Mouse (Mus musculus): ENCODE data around the gene Tex261.
"Not testable (repeated sequence)": the region's sequence is repeated elsewhere in the genome, so short reads cannot be mapped to it uniquely, and the experiment has no call there.

The Tex261 gene

GRCm38 (mm10) chr6:83775638-83776293 lies at the start of gene Tex261:
Tex261 (minus strand) TSS chr6:83775813.
- peak; percentile 65 for DNase-seq (ENCODE audit: low spot score)

- DNase-seq (ENCODE audit: low spot score) = no peak
Observed at GRCm38 (mm10) chr6:83821856-83822255, 46.2 kb upstream of the Tex261 start.

- no peak for DNase-seq (ENCODE audit: low spot score)
Observed at GRCm38 (mm10) chr6:83820727-83821515, 45.3 kb upstream of the Tex261 start.

DNA sequence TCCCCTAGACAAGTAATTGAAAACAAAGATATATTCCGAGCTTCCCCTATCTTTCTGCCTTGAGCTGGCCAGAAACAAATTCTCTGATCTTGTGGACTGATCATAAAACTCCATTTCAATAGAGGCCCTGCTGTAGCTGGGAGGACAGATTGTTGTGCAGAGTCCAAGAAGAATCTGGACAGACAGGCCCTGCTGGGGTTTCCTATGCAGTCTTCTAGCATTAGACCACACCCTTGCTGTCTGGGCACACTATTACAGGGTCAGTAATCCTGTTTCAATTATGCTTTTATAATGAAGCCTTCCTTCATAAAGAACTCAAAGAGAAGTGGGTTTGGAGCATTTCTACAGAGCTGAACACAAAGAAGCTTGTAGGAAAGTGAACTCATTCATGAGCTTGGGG lies 43.4 kb upstream of the Tex261 start:
- no peak for DNase-seq (ENCODE audit: low spot score)

DNA sequence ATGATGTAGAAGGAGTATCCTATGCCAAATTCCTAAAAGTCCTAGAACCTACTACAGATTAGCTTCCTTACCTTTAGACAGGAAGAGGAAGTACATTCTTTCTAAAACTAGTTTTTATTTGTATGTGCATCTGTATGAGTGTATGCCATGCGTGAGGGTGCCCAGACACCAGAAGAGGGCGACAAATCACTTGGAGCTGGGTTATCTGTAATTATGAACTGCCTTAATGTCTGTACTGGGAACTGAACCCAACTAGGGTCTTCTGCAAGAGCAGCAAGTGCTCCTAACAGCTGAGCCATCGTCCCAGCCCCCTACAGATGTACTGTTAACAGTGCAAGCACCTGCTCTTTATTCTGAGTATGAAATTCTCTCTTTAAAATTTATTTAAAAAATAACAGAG lies 40.2 kb upstream of the Tex261 start:
- DNase-seq (ENCODE audit: low spot score) = no peak

DNA sequence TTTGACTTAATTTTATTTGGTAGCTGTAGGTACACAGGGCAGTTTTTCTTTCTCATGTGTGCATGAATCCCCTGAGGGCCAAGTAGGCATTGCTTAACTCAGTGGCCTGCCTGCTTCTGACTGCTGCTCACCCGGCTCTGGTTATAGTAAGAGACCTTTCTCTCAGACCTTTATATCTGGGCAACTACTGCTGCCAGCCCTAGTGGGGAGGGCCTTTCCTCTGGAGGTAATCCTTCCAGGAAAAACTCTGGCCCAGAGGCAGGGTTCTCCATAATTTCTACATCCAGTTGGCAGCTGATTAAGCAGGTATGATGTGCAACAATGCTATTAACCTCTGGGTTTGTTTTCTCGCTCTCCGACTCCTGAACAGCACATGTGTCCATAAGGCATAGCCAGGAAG lies 27.2 kb upstream of the Tex261 start:
- no peak for DNase-seq (ENCODE audit: low spot score)

GRCm38 (mm10) chr6:83802033-83802432 lies 26.4 kb upstream of the Tex261 start:
- DNase-seq (ENCODE audit: low spot score) = no peak

DNA sequence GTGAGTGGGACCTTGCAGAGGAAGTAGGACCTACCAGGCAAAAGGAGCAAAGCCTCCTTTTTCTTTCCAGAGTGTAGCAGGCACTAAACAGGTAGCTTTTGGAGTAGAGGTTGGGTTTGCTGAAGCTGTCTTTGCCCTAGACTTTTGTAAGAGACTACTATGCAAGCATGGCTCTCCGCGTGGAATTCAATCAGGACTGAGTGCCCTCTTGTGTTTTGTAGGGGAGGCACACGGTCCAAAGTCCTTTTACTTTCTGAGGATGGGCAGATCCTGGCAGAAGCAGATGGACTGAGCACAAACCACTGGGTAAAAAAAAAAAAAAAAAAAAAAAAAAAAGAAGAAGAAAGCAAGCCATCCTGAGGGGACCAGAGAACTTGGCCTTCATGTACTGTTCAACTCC lies 21.1 kb upstream of the Tex261 start:
- no peak for DNase-seq (ENCODE audit: low spot score)

- DNase-seq (ENCODE audit: low spot score) = peak; percentile 50
Observed at GRCm38 (mm10) chr6:83795492-83795900, 19.9 kb upstream of the Tex261 start.

DNA sequence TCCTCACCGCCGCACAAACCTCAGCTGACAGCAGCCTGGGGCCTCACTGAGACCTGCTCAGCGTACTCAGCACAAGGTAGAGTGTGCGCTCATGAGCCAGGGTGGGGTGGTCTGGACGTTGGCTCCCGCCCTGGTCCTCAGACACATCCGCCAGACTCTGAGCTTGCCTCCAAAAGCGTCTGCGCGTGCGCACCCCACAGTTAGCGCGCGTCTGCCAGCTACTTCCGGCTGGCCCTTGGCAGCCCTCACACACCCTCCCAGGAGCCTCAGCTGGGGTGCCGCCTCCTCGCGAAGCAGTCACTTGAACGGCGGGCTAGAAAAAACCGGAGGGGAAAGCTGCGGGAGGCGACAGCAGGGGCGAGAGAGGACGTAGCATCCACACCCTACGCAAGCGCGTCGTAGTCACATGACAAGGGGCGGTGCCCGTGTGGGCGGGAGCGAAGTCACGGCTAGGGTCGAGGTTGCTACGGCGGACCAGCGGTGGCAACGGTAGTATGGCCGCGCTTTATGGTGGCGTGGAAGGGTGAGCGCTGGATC lies 19.2 kb upstream of the Tex261 start, which contains the start of gene Nagk:
Nagk (plus strand) TSS at position 223 of the 537 bp plus-strand sequence.
- peak; percentile 78 for DNase-seq (ENCODE audit: low spot score)

- no peak for DNase-seq (ENCODE audit: low spot score)
Observed at GRCm38 (mm10) chr6:83791251-83791890, 15.8 kb upstream of the Tex261 start.

DNA sequence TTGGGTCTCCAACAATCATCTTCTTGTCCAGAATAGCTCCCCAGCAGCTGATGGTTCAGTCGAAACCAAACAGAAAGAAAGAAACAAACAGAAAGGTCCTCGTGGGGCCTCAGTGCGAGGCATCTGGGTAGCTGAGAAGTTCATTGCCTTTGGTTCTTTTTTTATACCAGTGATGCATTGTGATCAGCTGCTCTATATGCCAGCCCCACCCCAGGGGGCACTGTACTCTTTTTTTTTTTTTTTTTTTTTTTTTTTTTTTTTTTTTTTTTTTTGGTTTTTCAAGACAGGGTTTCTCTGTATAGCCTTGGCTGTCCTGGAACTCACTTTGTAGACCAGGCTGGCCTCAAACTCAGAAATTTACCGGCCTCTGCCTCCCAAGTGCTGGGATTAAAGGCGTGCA lies 14.9 kb upstream of the Tex261 start:
- DNase-seq (ENCODE audit: low spot score) = not testable (repeated sequence)

- DNase-seq (ENCODE audit: low spot score) = no peak
Observed at GRCm38 (mm10) chr6:83788554-83788953, 12.9 kb upstream of the Tex261 start.

- DNase-seq (ENCODE audit: low spot score) = no peak
Observed at GRCm38 (mm10) chr6:83786426-83786825, 10.8 kb upstream of the Tex261 start.

DNA sequence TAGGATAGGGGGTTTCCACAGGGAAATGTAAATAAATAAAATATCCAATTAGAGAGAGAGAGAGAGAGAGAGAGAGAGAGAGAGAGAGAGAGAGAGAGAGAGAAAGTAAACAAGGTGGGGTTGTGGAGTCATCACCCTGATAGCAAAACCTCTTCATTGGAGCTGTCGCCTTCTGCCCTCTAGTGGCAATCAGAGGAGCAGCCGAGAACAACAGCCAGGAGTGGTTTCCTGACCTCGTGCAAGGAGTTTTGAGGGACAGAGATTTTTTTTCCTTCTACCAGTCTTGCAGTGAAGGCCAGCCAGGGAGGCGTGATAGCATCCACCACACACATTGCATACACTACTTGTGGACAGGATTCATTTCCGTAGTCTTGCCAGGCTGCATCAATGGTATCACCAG lies 3.4 kb upstream of the Tex261 start:
- DNase-seq (ENCODE audit: low spot score) = no peak

DNA sequence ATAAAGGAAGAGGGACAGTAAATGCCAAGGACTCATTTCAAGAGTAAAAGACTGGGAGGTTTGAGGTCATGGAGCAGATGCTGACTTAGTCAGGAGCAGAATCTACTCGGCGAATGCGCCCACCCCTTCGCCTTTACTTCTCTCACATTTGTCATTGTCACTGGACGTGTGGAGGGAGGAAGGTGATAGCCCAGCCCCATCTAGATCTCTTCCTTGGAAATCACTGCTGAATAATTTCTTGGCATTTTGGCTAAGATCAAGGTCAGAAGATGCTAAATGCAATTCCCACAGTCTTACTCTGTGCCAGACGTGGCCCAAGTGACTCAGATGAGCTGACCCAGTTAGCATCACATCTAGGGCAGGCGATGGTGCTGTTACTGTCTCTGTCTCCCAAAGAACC lies 2.7 kb upstream of the Tex261 start:
- DNase-seq (ENCODE audit: low spot score) = no peak

DNA sequence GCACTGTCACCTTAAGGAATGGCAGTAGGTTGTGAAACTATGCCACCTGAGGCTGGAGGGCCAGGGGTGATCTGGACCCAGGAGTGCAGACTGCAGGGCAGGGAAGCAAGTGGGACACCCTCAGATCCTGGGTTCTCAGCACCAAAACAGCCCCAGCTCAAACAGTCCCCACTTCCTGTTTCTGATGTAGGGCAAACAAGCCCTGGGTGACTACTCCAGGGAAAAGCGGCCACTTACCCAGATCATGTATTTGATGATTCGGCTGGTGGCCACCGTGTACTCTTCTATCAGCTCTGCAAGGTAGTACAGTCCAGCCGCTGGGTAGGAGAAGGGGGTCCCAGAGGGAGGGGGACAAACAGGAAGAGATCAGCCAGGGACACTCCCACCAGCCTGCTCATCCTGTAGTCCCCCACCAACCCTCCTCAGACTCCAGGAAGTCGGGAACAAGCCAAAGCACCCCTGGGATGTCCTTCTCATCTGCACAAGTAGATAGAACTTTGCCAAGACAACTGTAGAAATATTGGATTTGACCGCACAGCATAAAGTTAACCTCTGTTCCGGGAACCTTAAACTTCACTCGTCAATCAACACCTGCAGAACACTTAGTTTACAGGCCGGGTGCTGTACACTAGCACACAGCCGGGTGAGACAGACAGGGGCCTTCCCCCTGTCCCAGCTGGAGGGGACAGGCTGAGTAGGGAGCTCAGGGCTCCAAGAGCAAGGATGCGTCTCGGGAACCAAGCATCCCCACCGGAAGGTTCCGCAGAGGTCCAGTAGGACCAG lies 641 bp downstream of the Tex261 start:
- no peak for DNase-seq (ENCODE audit: low spot score)

- DNase-seq (ENCODE audit: low spot score) = no peak
Observed at GRCm38 (mm10) chr6:83774126-83774525, 1.5 kb downstream of the Tex261 start.

DNA sequence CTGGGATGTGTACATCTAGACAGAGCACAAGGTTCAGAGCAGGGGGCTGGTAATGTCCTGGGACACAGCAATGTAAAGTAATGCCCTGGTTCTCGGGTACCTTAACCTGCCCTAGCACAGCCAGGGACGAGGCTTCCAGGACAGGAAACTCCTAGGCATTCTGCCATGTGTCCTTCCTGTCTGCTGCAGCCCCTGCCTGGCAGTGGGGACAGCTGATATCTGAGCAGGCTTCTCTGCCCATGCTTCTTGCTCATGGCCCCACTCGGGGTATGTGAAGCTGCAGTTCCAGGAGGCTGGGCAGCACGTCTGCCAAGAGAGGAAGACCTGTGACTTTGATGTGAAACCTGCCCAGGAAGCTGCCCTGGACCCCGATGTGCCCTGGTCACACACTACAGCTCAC lies 7.1 kb downstream of the Tex261 start:
- DNase-seq (ENCODE audit: low spot score) = no peak

DNA sequence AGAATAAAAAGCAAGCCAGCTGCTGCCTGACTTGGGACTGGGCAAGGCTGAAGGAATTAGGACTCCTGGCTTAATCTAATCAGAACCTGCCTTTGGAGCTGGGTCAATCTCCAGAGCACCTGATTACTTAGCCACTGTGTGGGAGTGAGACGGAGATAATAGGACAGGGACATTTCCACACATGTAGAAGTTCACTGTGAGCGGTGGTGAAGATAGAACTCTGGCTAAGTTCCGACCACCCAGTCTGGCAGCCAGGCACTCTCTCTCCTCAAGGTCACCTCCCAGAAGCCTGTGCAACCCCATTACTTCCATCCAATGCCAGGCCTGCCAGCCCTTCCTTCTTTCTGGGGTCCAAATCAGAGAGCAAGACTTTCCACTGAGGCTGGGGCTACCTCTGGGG lies 8.6 kb downstream of the Tex261 start:
- no peak for DNase-seq (ENCODE audit: low spot score)

DNA sequence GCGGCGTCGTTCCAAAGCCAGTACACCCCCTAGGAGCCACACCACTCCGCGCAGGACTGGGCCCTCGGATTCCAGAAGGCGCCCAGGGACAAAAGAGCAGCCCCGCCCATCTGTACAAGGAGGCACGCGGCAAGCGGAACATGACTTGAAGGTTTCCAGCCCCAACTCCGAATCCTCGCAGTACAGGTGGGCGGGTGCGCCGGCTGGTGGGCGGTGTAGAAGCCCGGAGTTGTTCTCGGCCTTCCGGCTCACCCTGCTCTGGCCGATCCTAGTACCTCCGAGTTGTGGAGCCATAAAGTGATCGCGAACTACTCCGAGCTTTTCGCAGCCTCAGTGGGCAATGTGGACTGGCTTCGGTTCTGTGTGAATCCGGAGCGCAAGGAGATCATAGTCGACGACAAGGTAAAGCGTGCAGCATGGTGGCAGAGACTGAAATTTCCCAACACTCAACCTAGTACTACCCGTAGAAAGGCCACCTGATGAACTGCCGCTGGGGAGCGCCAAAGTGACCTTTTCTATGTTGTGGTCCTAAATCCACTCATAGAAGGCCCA lies 12.7 kb downstream of the Tex261 start:
- no peak for DNase-seq (ENCODE audit: low spot score)

- DNase-seq (ENCODE audit: low spot score) = no peak
Observed at GRCm38 (mm10) chr6:83762344-83762743, 13.3 kb downstream of the Tex261 start, which contains the start of gene Ankrd53. Ankrd53 (plus strand) TSS chr6:83762644.

All from layer of hippocampus, adult 9-10 months (tissue).